Mouse (Mus musculus): ENCODE data around the gene Tnnt3.

The Tnnt3 gene

DNA sequence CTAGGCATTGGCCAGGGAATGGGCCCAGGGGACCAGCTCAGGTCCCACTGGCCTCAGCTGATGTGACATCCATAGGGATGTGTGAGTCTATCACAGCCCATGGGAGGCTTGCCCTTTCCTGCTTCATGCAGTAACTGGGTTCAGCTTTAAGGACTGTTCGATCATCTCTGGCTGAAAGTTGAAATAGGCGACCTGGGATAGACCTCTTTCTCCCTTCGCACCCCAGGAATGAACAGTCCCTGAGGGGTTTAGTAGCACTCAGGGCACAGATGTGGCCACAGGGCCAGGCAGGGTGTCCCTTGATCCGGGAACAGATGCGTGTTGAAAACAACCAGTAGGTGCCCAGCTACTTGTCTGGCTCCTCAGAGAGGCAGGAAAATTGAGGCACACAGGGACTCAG is 22.4 kb upstream of the Tnnt3 start:
- no peak for DNase-seq (ENCODE audit: low spot score in 2 of 2)

- DNase-seq (ENCODE audit: low spot score in 2 of 2) = no peak
These were observed 21.7 kb upstream of the Tnnt3 start for GRCm38 (mm10) chr7:142476795-142477452.

DNA sequence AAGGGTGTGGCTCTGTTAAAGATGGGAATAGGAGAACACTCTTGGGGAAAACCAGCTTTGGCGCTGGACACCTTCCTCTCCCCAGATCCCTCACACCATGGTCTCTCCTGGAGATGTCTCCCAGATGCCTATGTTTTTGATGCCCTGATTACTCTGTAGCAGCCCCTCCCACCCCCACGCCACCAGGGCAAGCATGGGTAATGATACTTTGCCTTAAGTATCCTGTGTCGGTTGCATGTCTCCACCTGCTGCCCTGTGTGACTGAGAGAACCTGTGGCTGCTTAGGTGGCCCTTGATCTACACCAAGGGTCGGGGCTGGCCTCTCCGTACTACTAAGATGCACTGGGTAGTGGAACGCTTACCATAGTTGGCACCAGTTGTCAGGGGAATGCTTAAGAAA is 20.6 kb upstream of the Tnnt3 start:
- no peak for DNase-seq (ENCODE audit: low spot score in 2 of 2)

GRCm38 (mm10) chr7:142478574-142478973 is 20.1 kb upstream of the Tnnt3 start:
- no peak for DNase-seq (ENCODE audit: low spot score in 2 of 2)

DNA sequence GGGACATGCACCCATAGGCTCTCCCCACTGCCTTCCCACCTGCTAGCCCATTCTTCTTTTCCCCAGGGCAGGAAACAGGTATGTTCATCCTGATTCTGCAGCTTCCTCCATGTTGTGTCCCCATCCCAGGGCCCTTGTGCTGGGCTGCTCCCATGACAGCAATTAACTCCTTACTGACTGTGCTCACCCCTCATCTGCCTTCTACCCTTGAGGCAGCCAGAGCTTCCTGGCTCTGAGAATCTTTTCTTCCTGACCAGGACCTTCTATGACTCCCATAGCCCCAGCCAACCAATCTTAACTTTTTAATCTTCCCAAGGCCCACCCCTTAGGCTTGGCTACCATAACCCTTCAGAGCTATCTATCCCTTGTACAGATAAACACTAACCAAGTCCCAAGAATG is 19.3 kb upstream of the Tnnt3 start:
- no peak for DNase-seq (ENCODE audit: low spot score in 2 of 2)

DNA sequence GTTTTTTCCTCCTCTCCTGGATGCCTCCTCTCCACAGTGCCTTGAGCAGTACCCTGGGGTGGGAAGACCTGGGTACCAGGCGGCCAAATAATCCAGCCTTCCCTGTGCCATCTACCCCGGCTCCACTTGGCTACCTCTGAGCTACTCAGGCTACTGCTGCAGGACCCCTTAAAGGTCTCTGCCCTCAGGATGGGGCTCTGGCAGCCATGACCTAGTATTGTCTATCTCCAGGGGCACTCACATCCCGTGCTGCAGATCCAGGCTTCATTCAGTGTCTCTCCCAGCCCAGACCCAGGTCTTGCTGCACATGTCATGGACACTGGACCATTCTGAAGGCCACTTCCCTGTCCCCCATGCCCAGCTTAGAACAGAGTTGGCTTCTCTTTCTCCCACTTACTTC is 18.8 kb upstream of the Tnnt3 start:
- DNase-seq (ENCODE audit: low spot score in 2 of 2) = no peak

DNA sequence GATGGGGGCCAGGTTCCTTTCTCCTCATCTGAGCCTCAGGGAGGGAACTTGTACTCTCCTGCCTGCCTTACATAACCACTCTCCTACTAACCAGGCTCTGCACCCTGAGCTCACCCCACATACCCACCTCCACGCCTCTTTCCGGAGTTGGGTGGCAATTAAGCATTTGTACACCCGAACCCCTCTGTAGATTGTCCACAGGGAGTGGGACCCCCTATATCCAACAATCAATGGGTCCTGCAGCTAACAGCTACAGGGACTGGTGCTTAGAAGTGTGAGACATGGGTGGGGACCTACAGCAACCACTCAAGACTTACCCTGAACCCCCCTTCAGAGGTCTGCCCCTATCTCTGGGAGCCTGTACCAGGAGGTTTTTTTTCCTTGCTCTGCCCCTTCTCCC is 18.0 kb upstream of the Tnnt3 start:
- DNase-seq (ENCODE audit: low spot score in 2 of 2) = no peak

GRCm38 (mm10) chr7:142481186-142481567 is 17.5 kb upstream of the Tnnt3 start:
- peak; percentile 63 to 80 for DNase-seq (ENCODE audit: low spot score in 2 of 2)

- peak; percentile 82 to 85 for DNase-seq (ENCODE audit: low spot score in 2 of 2)
These were observed 16.9 kb upstream of the Tnnt3 start for GRCm38 (mm10) chr7:142481568-142482255.

DNA sequence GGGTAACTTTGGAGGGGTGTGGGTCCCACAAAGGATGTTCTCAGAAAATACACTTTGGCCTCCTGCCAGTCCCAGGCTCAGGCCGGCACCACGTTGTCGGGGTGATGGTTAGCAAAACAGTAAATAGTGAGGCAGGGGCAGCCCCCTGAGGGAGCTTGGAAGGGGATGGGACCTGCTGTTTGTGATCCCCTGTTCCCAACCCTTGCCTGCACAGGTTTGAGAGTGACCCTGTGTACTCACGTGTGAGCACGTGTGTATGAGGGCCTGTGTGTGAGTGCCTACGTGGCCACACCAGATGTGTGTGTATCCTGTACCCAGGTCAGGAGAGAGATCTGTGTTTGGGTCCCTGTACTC is 16.4 kb upstream of the Tnnt3 start:
- no peak for DNase-seq (ENCODE audit: low spot score in 2 of 2)

DNA sequence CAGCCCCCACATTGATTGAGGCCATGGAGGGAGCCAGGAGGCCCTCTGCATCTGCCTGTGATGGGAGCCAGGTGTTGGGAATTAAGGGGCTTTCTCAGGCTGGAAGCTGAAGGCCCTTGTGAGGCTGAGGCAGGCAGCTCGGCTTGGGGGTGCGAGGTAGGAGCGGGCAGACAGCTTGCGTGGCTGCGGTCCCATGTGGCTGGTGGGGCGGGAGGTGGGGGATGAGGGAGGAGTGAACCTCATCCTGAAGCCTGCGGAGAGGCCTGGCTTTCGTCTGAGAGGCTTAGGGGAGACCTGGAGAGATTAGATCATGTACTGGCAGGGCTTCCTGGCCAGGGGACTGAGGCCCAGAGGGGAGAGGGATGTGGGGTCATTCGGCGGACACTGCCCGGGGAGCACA is 15.5 kb upstream of the Tnnt3 start:
- peak in 1 of 2 experiments; percentile 76 for DNase-seq (ENCODE audit: low spot score in 2 of 2)

- DNase-seq (ENCODE audit: low spot score in 2 of 2) = no peak
These were observed 13.9 kb upstream of the Tnnt3 start for GRCm38 (mm10) chr7:142484780-142485179.

DNA sequence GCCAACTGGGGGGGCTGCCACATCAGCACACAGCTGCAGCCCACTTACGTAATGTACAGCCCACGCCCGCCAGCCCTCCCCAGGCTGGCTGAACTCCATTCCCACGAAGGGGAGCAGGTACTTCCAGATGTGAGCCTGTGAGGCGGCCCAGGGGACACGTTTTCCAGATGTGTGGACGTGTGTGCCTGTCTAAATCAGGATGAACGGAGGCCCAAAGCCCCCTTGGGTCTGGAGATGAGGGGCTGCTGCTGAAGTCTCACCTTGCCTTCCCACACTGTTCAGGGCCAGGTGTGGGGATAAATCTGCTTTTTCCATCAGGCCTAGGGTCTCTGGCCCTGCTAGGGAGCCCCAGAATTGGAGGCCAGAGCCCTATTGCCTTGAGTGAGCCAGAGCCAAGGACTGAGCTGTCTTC is 11.9 kb upstream of the Tnnt3 start:
- DNase-seq (ENCODE audit: low spot score in 2 of 2) = no peak

DNA sequence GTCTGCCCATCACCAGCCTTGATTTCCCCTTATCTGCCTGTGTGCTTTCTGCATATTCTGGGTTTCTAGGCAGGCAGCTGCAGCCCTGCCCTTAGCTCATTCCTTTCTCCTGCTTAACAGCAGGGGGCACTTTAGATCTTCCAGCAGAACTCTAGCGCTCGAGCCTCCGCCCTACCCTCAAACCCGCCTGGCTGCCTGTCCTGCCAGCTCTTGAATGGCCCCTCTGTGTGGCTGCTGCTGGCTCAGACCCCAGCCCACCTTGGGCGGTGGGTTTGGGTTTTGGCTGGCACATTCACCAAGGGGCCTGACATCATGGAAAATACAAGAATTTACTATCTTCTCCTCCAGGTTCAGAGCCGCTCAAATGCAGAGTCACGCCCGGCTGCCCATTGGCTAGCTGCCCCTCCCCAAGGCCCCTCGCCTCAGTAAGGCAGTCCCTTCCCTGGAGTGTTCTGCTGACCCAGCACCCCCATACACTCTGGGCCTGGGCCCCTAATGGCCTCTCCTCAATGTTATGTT is 11.2 kb upstream of the Tnnt3 start:
- no peak for DNase-seq (ENCODE audit: low spot score in 2 of 2)

- no peak for DNase-seq (ENCODE audit: low spot score in 2 of 2)
These were observed 10.6 kb upstream of the Tnnt3 start for GRCm38 (mm10) chr7:142488053-142488452.

DNA sequence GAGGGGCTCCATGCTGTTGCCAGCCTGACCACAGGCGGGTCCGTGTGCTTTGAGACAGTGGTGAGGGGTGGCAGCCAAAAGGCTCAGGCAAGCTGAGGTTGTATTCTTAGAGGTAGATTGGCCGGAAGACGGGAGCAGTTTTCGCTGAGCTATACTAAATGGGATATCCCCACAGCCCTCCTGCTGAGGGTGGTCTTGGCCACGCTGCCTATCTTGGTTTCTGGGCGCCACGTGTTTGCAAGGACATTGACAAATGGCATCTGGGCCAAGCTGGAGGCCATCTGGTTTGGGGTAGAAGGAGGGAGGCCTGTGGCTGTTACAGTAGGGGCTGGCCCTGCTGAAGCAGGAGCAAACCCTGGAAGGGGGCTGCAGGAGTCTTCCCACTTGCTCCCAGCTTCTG is 5.1 kb upstream of the Tnnt3 start:
- DNase-seq (ENCODE audit: low spot score in 2 of 2) = no peak

DNA sequence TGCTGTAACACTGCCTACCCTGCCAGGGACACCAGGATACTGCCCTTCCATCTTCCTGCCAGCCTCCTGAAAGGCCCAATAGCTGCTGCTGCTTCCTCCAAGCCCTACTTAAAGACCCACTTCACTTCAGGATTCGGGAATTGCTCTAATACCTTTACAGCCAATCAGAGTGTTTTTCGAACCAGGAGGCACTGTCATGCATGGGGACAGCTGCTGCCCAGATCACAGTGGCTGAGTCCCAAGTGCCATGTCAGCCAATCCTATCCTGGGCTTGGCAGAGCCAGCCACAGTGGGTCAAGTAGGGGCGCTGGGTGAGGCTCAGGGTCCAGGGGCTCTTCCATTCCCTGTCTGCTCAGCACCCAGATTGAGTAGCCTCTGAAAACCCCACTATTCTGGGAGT is 2.5 kb upstream of the Tnnt3 start:
- DNase-seq (ENCODE audit: low spot score in 2 of 2) = no peak

DNA sequence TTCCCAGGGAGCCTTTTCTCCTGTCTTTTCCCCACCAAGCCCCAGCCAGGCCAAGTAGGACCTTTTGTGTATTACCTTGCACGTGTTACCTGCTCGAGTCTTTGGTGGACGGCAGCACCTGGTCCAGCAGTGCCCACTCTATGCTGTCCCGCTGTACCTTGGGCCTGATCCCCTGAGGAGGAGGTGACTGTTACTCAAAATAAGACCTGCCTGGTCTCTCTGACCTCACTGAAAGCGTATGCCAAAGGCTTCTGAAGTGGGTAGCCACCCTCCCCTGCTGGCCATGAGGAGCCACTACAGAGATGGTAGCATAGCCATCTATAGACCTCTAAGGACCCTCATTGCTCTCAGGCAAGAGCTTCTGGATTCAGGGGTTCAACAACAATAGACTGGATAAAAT is 1.8 kb upstream of the Tnnt3 start:
- no peak for DNase-seq (ENCODE audit: low spot score in 2 of 2)

DNA sequence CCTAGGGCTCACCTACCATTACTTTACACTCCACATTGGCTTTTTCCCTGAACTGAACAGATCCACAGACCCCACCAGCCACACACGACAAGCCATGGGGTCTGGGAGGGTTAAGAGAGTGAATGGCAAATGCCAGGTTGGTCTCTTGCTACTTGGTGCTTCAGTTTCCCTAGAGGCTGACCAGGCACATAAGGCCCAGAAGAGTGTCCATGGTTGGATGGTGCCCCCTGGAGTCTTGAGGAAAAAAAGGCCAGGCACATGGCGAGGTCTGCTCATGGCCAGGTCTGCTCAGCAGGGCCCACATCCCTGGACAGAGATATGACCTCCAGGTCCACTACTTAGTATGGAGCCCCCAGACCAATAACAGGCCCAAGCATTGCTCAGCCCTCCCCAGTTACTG is 861 bp upstream of the Tnnt3 start:
- no peak for DNase-seq (ENCODE audit: low spot score in 2 of 2)

DNA sequence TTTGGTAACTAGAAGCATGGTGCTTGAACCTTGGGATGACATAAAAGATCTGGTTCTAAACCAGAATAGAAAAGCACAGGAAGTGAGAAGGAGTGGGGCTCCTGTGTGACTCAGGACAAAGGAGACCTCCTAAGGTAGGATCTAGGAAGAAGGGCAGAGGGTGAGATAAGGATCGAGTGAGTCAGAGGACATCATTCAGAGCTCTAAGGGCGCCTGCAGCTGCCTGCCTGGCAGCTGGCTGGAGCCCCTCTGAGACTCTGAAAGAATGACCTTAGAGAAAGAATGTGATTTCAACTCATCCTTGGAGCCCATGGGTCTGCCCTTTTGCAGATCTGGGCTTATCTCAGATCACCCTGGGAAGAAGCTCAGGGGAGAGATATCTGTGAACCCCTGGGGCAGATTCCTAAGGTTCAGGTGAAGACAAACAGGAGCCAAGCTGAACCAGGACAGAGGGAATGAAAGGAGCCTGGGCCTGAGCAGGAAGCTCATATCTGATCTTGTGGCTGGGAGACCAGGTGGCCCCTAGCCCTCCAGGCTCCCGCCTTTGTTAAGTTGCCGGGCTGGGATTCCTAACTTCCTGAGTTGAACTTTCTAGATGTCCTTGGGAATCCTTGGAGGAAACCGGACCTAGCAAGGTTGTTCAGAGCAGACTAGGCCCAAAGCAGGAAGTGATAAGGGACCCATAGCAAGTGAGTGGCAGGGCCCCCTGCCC is 530 bp downstream of the Tnnt3 start:
- peak in 1 of 2 experiments; percentile 53 for DNase-seq (ENCODE audit: low spot score in 2 of 2)

DNA sequence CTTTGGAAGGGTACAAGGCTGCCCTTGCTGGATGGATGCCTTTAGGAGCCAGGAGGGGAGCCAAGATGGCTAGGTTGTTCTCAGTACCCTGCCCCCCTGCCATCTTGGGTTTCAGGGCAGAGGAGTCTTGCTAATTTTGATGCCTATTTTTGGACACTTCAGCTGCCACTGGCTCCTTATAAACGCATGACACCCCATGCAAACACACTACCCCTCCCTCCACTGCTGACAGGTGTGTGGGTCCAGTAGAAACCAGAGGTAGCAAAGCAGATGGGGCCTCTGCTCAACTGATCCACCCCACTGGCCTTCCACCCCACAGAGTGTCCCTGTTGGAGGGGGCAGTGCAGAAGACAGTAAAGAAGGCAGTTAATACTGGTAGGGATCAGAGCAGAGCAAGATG is 1.4 kb downstream of the Tnnt3 start:
- peak in 1 of 2 experiments; percentile 56 for DNase-seq (ENCODE audit: low spot score in 2 of 2)

GRCm38 (mm10) chr7:142503206-142503605 is 4.6 kb downstream of the Tnnt3 start:
- peak in 1 of 2 experiments; percentile 52 for DNase-seq (ENCODE audit: low spot score in 2 of 2)

DNA sequence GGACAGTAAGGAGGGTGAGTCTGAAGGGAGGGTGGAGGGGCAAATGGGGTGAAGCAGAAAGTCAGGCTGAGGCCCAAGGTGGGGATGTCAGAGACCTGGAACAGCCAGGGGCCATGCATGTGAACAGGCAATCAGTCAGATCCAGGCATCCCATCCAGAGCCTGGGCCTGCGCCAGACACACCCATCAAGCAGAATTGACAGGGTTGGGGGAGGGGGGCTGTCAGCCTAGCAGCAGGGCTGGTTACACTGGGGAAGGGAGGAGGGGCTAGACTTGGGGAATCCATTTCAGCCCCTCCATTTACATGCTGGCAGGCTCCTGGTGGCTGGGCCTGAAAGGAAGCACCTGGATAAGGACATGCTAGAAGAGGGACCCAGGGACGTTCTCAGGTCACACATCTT is 7.3 kb downstream of the Tnnt3 start:
- no peak for DNase-seq (ENCODE audit: low spot score in 2 of 2)

Measured in urinary bladder, postnatal 4 days (tissue).